Mouse (Mus musculus): Measurements from ENCODE around the gene Ubac2.

GRCm38 (mm10) chr14:122002224-122002623 is 123.8 kb downstream of the Ubac2 start:
- TF ChIP-seq EP300 (IDR thresholded peaks at IDR 0.05; ENCODE audit: low read depth) (no peak), CTCF (IDR thresholded peaks at IDR 0.05; ENCODE audit: low read depth) (no peak)
